Mouse (Mus musculus) layer of hippocampus, adult 18-20 months (tissue): ENCODE results near the gene Inha. TPM values are rescaled to one million over a fixed set of nuclear protein-coding genes. Genes with fewer than 3 reads are reported as not detected.

Experiments
- DNase-seq, 2 experiments: peaks; one replicate each; pipeline ENCODE4 v3.0.0; 2022; ENCODE audit warnings: low spot score in 2 of 2
- total RNA-seq, 2 experiments: library from RNA; stranded (reverse); gene quantifications; 2 replicates each; pipeline ENCODE4 v1.2.3; 2021

The Inha gene
- total RNA-seq, 2 experiments from 2014 or later: 13.1 to 14.5 TPM

DNA sequence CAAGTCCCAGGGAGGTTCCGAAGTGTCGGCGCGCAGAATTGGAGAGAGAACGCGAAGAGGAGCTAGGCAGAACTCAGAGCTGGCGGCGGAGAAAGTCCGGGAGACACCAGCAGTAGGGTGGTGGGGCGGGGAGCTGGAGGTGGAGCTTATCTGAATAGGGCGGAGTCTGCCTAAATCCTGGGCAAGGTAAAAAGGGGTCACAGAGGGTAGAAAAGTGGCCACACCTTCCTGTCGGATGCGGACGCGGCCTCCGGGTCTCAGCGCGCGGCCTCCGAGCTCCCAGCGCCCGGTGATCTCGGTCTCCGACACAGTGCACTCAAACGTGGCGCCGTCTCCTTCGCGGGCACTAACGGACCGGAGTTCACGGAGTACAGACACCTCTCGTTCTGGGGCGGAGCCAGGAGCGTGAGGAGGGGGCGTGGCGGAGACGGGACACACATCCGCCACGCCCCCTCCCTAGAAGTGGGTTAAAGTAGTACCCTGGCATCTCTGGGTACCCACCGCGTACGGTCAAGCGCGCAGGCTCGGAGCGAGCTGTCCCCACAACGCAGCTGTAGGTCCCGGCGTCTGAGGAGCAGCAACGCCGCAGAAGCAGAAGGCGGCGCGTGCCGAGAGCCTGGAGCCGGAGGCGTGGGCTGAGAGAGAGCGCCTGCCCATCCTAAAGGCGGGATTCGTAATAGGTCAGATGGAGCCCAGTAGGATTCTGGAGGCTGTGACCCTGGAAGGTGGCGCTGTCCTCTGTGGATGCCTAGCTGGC, 19.3 kb upstream of the Inha start:
- peak in 1 of 2 experiments; percentile 60 for DNase-seq

DNA sequence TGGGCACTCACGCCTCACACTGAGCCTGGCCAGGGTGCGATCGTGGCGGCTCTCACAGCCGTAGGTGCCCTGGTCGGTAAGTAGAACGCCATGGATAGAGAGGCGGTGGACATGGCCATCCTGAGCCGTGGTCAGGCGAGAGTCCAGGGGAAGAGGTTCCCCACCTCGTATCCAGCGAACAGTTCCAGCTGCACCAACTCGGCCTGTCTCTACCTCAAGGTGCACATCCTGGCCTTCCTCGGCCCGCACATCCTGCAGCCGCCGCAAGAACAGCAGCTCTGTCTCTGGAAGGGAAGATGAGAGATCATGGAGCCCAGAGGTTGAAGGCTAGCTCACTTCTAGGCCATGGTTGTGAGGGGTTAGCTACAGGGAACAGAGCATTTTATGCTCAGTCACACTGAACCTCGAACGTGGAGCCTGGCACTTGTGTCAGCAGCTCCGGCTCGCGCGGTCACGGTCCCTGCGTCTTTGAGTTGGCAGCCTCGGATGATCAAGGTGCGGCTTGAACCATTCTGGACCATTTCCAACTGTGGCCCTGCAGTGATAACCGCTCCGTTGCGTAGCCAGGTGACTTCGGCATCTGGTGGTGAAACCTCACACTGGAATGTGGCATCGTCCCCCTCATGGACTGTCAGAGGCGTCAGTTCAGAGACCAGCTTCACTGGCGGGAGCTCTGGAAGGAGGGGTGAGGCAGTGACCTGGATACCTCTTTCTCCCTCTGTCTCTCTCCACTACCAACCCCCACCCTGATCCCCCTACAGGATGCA, 15.9 kb upstream of the Inha start:
- no peak for DNase-seq

DNA sequence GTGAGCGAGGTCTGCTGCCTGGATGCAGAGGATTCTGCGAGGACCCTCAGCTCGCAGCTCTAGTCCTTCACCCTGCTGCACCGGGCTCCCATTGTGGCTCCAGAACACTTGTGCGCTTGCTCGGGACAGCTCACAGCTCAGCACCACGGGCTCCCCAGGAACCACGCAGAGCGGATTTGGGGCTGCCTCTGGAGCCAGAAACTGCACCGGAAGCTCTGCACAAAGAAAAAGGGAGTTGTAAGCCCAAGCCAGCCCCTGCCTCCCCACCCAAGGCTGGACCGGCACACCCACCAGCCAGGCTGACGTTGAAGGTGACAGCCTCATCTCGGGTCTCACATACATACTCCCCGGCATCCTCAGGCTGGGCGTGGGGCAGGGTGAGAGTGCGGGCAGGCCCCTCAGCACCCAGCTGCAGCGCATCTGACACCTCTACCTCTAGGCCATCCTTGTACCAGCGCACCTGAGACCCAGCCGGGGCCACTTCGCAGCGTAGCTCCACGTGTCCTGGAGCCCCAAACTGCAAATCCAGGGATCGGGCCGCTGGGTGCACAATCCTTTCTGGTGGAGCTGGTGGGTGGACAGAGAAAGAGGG, 14.2 kb upstream of the Inha start:
- no peak for DNase-seq

DNA sequence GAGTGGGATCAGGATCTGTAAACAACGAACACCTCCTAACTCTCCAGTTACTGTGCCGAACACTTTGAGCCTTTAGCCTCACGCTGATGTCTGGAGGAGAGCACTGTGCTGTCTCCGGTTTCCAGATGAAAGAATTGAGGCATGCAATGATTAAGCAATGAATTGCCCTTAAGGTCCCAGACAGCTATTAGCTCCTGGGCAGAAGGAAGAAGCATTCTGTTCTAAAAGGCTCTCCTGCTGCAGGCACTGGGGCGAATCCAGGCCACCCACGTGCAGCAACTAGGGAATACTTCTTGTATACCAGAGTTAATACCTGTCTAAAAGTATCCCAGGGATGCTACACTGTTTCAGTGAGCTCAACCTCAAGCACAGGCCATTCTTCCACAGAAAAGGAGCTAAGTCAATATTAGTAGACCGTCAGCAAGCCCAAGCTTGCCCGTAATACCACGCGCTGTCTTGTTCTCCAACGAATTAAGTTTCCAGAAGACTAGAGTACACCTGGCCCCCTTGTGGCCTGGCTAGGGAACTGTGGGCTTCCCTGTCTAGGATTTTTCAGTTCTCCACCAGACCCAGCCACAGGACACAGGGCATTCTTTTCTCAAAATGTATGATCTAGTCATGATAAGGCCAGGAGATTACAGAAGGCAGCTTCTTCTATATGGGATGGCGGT, 11.9 kb upstream of the Inha start:
- peak in 1 of 2 experiments; percentile 43 for DNase-seq

DNA sequence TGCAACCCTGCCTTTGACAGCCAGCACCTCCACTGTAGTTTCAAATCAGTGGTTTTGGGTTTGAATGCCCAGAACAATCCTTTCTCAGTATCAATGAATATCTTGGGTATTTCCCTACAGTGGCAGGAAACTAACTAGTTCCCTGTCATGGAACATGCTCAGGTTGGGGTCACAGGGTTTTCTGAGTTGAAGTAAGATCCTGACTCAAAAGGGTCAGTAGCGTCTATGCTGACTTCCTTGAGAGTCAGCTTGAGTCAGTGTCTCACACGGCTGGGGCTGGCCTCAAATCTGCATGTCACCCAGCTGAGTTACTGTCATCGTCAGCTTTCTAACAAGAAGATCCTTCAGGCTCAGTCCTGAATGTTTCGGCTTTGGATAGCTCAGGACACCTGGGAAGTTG, 8.0 kb upstream of the Inha start:
- DNase-seq: no peak

DNA sequence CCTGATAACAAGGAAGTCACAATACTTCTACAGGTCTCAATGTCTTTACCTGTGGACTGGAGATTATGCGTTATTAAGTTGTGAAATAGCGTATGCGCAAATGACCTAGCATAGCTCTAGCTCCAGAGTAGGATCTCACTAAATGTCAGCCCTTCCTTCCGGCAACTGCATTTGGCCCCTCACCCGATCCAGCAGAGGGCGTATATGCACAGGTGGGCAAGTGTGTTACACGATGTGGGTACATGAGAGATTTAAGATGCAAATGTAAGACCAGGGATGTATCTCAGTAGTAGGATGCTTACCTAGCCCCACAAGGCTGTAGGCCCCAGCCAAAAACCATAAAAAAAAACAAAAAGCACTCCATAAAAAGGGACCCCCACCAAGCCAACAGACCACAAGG, 7.4 kb upstream of the Inha start:
- no peak for DNase-seq

DNA sequence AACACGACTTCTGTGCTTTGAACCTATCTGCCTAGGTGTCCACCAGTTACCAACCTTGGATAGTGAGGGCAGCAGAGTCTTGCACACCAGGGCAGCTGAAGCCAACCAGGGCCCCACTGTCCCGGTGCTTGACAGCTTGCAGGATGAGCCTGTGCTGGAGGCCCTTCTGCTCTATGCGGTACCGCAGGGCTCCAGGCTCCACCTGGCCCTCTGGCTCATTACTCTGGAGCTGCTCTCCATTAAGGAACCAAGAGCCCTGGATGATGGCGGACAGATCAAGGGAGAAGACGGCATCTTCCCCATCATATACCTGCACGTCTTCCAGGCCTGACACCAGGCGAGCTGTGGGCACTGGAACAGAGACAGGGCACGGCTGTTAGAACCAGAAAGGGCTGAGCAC, 5.0 kb upstream of the Inha start:
- DNase-seq: no peak

DNA sequence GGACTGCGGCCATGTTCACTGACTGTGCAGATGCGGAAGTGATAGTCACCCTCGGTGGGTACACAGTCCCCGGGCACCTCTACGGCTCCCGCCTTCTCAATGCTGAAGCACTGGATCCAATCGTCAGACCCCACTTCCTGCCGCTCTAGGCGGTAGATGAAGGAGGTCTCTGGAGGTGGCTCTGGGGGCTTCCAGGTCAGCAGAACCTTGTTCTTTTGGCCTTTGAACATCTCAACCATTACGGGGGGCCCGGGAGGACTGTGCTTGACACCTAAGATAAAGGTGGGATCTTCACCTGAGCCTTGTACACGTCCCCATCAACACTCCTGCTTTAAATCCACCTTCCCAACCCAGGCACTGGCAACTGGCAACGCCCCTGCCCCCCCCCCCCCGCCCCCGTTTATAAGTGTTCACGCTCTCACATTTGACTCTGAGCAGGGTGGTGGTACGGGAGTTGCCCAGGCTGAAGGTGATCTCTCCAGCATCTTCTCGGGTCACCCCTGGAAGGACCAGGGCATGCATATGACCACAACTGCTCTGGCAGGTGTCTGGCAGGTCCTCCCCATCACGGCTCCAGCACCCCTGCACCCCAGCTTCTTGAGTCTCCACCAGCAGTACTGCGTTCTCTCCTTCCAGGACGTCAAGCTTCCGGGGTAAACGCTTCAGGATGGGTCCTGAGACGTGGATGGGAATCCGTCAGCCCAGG, 3.8 kb upstream of the Inha start:
- no peak for DNase-seq

DNA sequence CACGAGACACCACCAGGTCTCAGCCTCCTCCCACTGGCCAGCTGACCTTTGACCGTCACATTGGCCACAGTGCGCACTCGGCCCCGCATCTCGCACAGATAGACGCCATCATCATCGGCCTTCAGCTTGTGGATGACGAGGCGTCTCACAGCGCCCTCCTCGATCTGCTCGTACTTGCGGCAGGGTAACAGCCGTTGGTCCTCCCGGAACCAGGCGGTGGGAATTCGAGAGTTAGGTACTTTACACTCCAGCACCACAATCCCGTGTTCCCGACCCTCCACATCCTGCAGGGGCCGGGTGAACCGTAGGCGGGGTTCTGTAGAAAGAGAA, 3.3 kb upstream of the Inha start:
- DNase-seq: no peak

DNA sequence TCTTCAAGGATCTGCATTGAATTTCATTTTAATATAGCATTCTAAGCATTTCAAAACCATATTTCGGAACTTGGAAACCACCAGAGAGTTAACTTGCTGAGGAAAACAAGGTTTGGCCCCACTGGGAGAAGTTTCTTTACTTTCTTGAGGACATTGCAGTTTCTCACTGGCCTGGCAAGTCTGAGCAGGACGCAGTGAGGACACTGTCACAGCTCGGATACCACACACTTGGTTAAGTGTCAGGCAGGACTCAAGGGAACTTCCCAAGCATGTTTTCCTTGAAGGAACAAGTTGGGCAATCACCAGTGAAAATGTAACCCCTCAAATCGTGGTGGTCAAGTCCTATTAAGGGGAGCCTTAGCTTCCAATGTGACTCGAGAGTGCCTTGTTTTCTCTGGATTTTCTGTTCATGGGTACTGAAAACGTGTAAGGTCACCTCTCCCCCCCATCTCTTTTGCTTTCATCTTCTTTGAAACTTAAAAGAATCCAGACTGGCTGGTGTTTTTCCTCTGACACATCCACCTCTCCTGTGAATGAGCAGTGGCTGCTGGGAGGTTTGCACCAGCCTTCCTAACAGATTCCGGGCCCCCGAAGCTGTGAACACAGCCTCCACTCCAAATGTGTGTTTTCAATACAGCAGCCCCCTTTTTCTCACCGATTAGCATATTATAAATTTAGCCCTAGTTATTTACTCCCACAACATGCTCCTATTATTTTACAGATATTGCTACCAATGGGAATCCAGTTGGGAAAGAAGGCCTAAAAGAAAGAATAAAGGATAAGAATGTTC, 2.4 kb upstream of the Inha start:
- peak; percentile 53 to 84 for DNase-seq

DNA sequence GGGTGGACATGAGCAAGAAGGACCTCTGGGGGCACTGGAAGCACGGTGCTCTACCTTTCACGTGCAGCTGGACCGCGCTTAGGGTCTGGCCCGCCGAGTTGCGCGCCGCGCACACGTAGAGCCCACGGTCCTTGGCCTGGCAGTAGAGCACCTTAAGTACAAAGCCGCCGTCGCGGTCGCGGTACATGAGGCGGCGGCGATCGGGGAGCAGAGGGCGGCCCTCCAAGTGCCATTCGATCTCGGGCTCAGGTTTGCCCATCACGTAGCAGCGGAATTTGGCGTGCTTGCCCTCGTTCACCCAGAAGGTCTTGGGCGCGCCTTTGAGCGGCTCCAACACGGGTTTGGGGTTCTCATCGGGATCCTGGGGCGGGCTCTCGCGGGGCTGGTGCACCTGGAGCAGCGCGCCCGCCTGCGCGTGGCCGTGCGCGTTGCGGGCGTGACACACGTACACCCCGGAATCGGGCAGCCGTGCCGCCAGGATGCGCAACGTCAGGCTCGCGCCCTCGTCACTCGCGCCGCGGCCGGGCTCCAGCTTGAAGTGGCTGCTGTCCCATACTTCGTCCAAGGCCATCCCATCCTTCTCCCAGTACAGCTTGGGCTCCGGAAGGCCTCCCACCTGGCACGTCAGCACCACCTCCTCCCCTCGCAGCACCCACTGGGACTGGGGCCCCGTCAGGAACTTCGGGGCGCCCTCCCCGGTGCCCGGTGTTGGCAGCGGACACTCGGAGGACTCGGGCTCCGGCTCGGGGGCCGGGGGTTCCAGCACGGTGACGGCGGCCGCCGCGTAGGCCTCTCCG, 1.5 kb upstream of the Inha start:
- peak; percentile 71 to 74 for DNase-seq

DNA sequence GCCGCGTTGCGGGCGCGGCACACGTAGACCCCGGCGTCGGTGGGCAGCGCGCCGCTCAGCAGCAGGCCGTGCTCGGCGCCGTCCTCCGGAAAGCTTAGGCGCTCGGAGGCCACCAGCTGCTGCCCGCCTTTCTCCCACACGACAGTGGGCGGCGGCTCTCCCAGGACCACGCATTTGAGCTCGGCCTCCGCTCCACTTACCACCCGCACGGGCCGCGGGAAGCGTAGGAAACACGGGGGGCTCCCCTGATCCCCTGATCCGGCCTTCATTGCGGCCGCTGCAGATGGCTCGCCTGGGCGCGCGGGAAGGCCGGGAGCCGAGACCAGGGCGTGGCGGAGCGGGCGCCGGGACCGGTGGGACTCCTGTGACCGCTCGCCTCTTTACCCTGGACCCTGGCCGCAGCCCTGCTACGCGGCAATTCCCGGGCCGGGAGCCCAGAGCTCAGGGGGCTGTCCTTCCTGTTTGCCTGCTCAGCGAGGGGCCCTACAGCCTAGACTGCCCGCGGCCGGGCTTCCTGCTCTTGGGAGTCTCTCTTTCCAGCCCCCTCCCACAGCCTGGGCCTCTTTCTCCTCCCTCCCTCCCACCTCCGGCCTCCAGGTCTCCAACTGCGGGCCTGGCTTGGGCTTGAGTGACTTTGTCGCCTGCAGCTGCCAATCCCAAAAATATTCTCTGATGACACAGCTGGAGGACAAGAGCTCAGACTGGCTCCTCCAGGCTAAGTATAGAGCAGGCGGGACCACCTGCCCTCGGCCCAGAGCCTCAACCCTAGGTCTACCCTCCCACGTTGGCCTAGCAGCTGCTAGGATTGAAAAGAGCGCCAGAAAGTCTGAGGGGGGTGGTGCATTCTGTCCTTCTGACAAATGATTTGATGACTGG, 683 bp upstream of the Inha start, which contains the start of gene Obsl1:
Gene Obsl1, minus strand, starts transcription at position 497 of the 876 bp plus-strand sequence.
- no peak for DNase-seq

DNA sequence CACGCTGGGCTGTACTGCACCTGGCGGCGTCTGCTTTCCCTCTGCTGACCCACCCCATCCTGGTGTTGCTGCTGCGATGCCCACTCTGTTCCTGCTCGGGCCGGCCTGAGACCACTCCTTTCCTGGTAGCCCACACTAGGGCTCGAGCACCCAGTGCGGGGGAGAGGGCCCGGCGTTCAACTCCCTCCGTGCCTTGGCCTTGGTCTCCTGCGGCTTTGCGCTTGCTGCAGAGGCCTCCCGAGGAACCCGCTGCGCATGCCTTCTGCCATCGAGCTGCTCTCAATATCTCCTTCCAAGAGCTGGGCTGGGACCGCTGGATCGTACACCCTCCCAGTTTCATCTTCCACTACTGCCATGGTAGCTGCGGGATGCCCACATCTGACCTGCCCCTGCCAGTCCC, 2.7 kb downstream of the Inha start:
- DNase-seq: no peak

DNA sequence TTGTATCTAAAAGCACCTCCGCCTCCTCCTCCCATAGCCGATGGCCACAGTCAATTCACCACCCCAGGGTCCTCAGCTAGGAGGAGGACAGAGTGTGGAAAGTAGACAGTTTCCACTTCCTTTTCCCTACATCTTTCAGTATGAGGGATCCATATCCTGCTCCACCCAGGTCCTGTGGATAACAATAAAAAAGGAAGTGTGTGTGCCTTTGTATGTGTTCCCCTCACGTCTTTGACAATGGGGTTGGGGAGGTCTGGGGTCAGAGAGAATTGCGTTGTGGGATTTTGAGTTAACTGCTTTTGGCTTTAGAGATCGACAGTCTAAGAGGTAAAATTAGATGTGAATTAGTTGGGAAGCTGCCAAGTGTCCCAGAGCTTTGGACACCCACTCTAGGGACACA, 3.3 kb downstream of the Inha start:
- no peak for DNase-seq

DNA sequence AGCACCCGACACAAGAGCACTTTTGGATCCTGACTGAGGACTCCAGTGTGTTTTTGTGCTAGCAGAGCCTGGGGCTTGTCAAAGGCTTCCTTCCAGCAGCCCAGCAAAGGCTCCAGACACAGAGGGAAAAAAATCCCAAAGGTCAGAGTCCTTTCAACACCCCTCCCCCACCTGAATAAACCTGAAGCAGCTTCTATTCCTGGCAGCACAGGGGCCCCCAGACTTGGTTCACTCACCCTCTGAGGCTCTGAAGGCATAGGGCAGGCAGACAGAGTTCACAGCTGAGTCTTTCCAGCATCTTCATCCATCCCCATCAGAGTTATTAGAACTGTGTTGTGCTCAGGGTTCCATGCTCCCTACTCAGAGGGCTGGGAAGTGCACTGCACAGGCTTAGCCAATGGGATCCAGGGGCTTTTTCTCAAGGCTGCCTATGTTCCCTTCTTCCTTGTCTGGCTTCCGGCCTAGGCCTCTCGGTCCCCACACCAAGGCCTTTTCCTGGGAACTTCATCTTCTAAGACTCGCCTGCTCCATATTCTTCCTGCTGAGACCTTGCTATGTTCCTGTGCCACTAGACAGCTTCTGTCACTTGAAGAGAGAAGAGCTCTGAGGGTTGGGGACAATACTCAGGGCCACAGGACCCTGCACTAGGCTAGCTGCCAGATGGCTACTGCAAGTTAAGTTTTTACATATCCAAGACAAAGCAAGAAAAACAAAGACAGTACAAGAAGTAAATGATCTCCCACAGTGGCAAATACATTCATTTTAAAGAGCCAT, 4.7 kb downstream of the Inha start:
- no peak for DNase-seq

DNA sequence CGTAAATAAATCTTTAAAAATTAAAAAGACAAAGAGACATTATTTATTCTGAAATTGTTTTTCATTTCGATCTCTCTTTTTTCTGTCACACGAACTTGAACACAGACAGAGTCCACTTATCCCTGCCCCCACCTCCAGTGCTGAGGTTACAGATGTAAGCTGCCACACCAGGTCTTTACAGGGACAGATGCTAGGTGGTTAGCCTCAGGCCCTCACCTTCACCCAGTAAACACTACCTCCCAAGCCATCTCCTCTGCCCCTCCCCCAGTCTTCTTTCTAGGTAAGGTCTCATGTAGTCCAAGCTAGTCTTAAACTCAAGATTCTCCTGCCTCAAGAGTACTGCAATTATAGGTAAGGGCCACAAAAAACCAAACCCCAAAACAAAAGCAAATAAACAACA, 5.7 kb downstream of the Inha start:
- DNase-seq: no peak

DNA sequence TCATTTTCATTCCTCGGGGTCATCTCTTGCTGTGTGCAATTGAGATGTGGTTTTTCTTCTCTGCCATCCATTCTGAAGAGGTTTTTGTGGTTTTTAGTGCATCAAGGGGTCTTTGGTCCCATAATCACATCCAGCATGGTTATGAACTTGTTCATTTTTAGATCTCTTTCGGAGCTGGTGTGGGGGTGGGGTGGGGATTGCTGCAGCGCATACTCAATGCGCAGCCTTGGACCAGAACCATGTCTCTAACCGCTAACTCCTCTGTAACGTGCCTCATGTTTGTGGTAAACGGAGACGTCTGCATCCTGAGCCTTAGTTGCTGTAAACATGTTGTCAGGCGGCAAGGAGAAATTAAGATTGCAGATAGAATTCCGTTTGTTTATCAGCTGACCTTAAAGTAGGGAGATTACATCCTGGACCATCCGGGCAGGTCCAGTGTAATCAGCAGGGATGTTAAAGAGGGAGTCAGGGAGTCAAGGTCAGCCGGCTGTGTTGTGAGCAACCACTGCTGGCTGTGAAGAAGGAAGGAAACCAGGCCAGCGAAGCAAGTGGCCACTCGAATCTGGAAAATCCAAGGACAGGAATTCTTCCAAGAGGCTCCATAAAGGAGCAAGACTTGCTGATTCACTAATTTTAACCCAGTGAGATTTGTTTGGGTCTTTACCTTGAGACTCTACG, 10.0 kb downstream of the Inha start:
- no peak for DNase-seq
